Mouse (Mus musculus) stomach, postnatal 0 days (tissue): ENCODE measurements around the gene Cbx2. TPM values are rescaled to one million over a fixed set of nuclear protein-coding genes. Genes with fewer than 3 reads are reported as not detected.
A peak's percentile ranks its signal among the peaks of the same experiment; 100 is the strongest.

ENCODE experiments used
- ATAC-seq: fragments of 200-750 bp; cut with Nextera tagmentation; 2 replicates; pipeline ENCODE4 v1.8.0; 2017; ENCODE audit not compliant: low FRiP score, low TSS enrichment
- DNase-seq: peaks from one replicate; pipeline ENCODE4 v3.0.0-alpha.2; 2016; ENCODE audit warnings: low spot score
- H3K27ac ChIP-seq: fragments of 300-500 bp; sonication (generic); replicated peaks from 2 replicates; pipeline ENCODE4 v1.5.1; 2014; ENCODE audit warnings: mild to moderate bottlenecking, control low read depth
- H3K27me3 ChIP-seq: fragments of 300-500 bp; sonication (generic); 2 replicates; pipeline ENCODE4 v1.6.1; 2014; ENCODE audit warnings: low read length; ENCODE audit not compliant: control insufficient read depth, insufficient read depth
- H3K36me3 ChIP-seq: fragments of 300-500 bp; sonication (generic); 2 replicates; pipeline ENCODE4 v1.6.1; 2014; ENCODE audit warnings: low read length, mixed read lengths; ENCODE audit not compliant: control insufficient read depth, insufficient read depth
- H3K4me1 ChIP-seq: fragments of 300-500 bp; sonication (generic); replicated peaks from 2 replicates; pipeline ENCODE4 v1.6.1; 2014; ENCODE audit warnings: antibody characterized with exemption; ENCODE audit not compliant: control insufficient read depth, insufficient read depth
- H3K4me2 ChIP-seq: fragments of 300-500 bp; sonication (generic); replicated peaks from 2 replicates; pipeline ENCODE4 v1.6.1; 2014; ENCODE audit warnings: low read depth, mild to moderate bottlenecking, control low read depth, moderate library complexity
- H3K4me3 ChIP-seq: fragments of 300-500 bp; sonication (generic); 2 replicates; pipeline ENCODE4 v1.5.1; 2014; ENCODE audit warnings: low read depth, low read length, control low read depth
- H3K9ac ChIP-seq: fragments of 300-500 bp; sonication (generic); 2 replicates; pipeline ENCODE4 v1.6.1; 2014; ENCODE audit warnings: mild to moderate bottlenecking, low read length, control low read depth, mixed read lengths
- H3K9me3 ChIP-seq: fragments of 300-500 bp; sonication (generic); 2 replicates; pipeline ENCODE4 v1.6.1; 2016; ENCODE audit warnings: low read length; ENCODE audit not compliant: control insufficient read depth
- CTCF ChIP-seq: IDR thresholded peaks from 2 replicates; pipeline ENCODE4 v1.5.1; 2016; ENCODE audit warnings: antibody characterized with exemption, low read depth, mild to moderate bottlenecking, moderate library complexity
- EP300 ChIP-seq: optimal IDR thresholded peaks from 2 replicates; pipeline ENCODE3; 2016; ENCODE audit warnings: antibody characterized with exemption
- WGBS: fragments of 180-500 bp; shearing (Covaris S2); extraction: QIAGEN DNeasy Blood & Tissue Kit; methylation state at CpG from one replicate; pipeline ENCODE4 v1.1.7; 2014; 5-methylcytosine and 5-hydroxymethylcytosine counted together
- polyA plus RNA-seq: library from polyadenylated mRNA; unstranded; fragments of >200 nt; fragmentation: Nextera tagmentation; extraction: Ambion mirVana; gene quantifications from 2 replicates; pipeline ENCODE4 v1.2.1, GENCODE M21; 2015

Cbx2 gene
- 5.1 and 5.3 TPM in 2 replicates for polyA plus RNA-seq

- no peaks in the 10 kb centered on the region for H3K9me3 ChIP-seq
- H3K27ac ChIP-seq, result peak within 1 kb of the TSS; percentile 74
- peak within 1 kb of the TSS; percentile 83 for H3K4me3 ChIP-seq
- peak within 1 kb of the TSS; percentile 96 for H3K4me2 ChIP-seq
- TF ChIP-seq EP300, result no peak
- TF ChIP-seq CTCF, result no peak
- peaks cover 8% of the 10 kb centered on the region; the same call in 1 of the 2 replicates for H3K36me3 ChIP-seq
- ATAC-seq (peak; percentile 89), DNase-seq (peak; percentile 88)
- WGBS, result under 1% methylated on average over 87 of the region's 99 CpGs
- peak within 1 kb of the TSS; percentile 79 for H3K9ac ChIP-seq
- H3K4me1 ChIP-seq, result peaks cover 8% of the 10 kb centered on the region; the same call in 1 of the 2 replicates
- no peaks in the 10 kb centered on the region; the same call in 1 of the 2 replicates for H3K27me3 ChIP-seq
These were observed at the start of gene Cbx2 for GRCm38 (mm10) chr11:119022895-119023615. Gene Cbx2 (plus strand): TSS chr11:119022962.

- no peak overlapping the region for H3K4me3 ChIP-seq
- ATAC-seq (no peak), DNase-seq (no peak)
- H3K9ac ChIP-seq, result no peak overlapping the region
- H3K36me3 ChIP-seq, result no peaks in the 10 kb centered on the region
- TF ChIP-seq CTCF (no peak), EP300 (no peak)
- H3K9me3 ChIP-seq, result no peaks in the 10 kb centered on the region
- 60% methylated on average over 7 of the region's 7 CpGs for WGBS
- H3K27ac ChIP-seq, result no peak overlapping the region
- no peak overlapping the region for H3K4me2 ChIP-seq
- H3K27me3 ChIP-seq, result no peaks in the 10 kb centered on the region
- H3K4me1 ChIP-seq, result no peaks in the 10 kb centered on the region
These were observed 48.4 kb upstream of the Cbx2 start for GRCm38 (mm10) chr11:118974340-118974739.

GRCm38 (mm10) chr11:118975427-118975826 is 47.3 kb upstream of the Cbx2 start:
- peak overlapping the region; percentile 30; the same call in 1 of the 2 replicates for H3K4me2 ChIP-seq
- H3K4me3 ChIP-seq, result no peak overlapping the region
- no peaks in the 10 kb centered on the region for H3K27me3 ChIP-seq
- ATAC-seq (no peak), DNase-seq (peak; percentile 73)
- WGBS, result 3% methylated on average over 10 of the region's 10 CpGs
- no peaks in the 10 kb centered on the region for H3K36me3 ChIP-seq
- TF ChIP-seq CTCF, result peak; percentile 88
- no peak for TF ChIP-seq EP300
- H3K27ac ChIP-seq, result no peak overlapping the region
- no peak overlapping the region for H3K9ac ChIP-seq
- no peaks in the 10 kb centered on the region for H3K4me1 ChIP-seq
- H3K9me3 ChIP-seq, result no peaks in the 10 kb centered on the region

GRCm38 (mm10) chr11:118975917-118976316 is 46.8 kb upstream of the Cbx2 start:
- no peak for TF ChIP-seq EP300
- TF ChIP-seq CTCF, result no peak
- peak; percentile 27; the same call in 1 of the 2 replicates for ATAC-seq
- H3K27me3 ChIP-seq, result no peaks in the 10 kb centered on the region
- H3K36me3 ChIP-seq, result no peaks in the 10 kb centered on the region
- no peak overlapping the region for H3K9ac ChIP-seq
- H3K9me3 ChIP-seq, result no peaks in the 10 kb centered on the region
- no peaks in the 10 kb centered on the region for H3K4me1 ChIP-seq
- H3K27ac ChIP-seq, result no peak overlapping the region
- peak; percentile 39 for DNase-seq
- H3K4me3 ChIP-seq, result no peak overlapping the region
- WGBS, result 14% methylated on average over 12 of the region's 12 CpGs
- peak overlapping the region; percentile 30; the same call in 1 of the 2 replicates for H3K4me2 ChIP-seq

GRCm38 (mm10) chr11:118980388-118980787 is 42.4 kb upstream of the Cbx2 start:
- H3K27ac ChIP-seq, result no peak overlapping the region
- H3K4me2 ChIP-seq, result no peak overlapping the region
- no peaks in the 10 kb centered on the region for H3K27me3 ChIP-seq
- no peak for DNase-seq
- no peak overlapping the region for H3K4me3 ChIP-seq
- H3K4me1 ChIP-seq, result no peaks in the 10 kb centered on the region
- no peak for ATAC-seq
- TF ChIP-seq CTCF (no peak), EP300 (no peak)
- 73% methylated on average over 2 of the region's 2 CpGs for WGBS
- H3K36me3 ChIP-seq, result no peaks in the 10 kb centered on the region
- H3K9me3 ChIP-seq, result no peaks in the 10 kb centered on the region
- H3K9ac ChIP-seq, result no peak overlapping the region
